16 mouse cellular contexts compared by ENCODE assay signal in genomic region chr8:126557403-126557802, GRCm38 (mm10). TPM values are rescaled to one million over a fixed set of nuclear protein-coding genes. Genes with fewer than 3 reads are reported as not detected.
DNase-seq lines count a peak whose midpoint lies in the region; ATAC-seq and TF ChIP-seq lines count a peak whose summit lies in the region.
"Had no signal": no experiment of that assay in that cellular context is flagged by ENCODE, and none has a peak within 500 bp of the region (broad histone marks: within the 10 kb centered on the region; RNA-seq: fewer than 3 reads in every experiment).

No protein-coding gene starts in this region.

- no peak overlapping the region for H3K9ac ChIP-seq in lung, postnatal 0 days (replicated peaks; ENCODE audit: low read depth)
- no peak overlapping the region for H3K9ac ChIP-seq in stomach, postnatal 0 days (ENCODE audit: low read length)
- H3K9ac ChIP-seq: embryonic facial prominence, embryonic 12.5 days; hindbrain, embryonic 15.5 days; midbrain, embryonic 15.5 days had no signal

- H3K36me3 ChIP-seq in lung, postnatal 0 days (ENCODE audit: insufficient read depth, low read length): no peaks in the 10 kb centered on the region
- H3K36me3 ChIP-seq in stomach, postnatal 0 days (ENCODE audit: control insufficient read depth, insufficient read depth, low read length): no peaks in the 10 kb centered on the region
- H3K36me3 ChIP-seq: embryonic facial prominence, embryonic 12.5 days; hindbrain, embryonic 15.5 days; midbrain, embryonic 15.5 days had no signal

- DNase-seq in lung, postnatal 0 days (ENCODE audit: low spot score): peak; percentile 21
- no peak for DNase-seq in lung, postnatal 4 days
- peak; percentile 78 for DNase-seq in ZHBTc4 (ENCODE audit: low read depth, low spot score)
- peak; percentile 70 for DNase-seq in stomach, postnatal 0 days (ENCODE audit: low spot score)
- DNase-seq in cerebellum, adult 9-10 months: no peak
- DNase-seq in layer of hippocampus, adult 9-10 months (ENCODE audit: low spot score): no peak
- DNase-seq: adrenal gland, adult 8-10 months; lung, adult 2 months; thymus, postnatal 14 days had no signal

- H3K9me3 ChIP-seq in lung, postnatal 0 days (ENCODE audit: low read length): no peaks in the 10 kb centered on the region
- no peaks in the 10 kb centered on the region for H3K9me3 ChIP-seq in stomach, postnatal 0 days (ENCODE audit: control insufficient read depth, low read length)
- H3K9me3 ChIP-seq: embryonic facial prominence, embryonic 12.5 days; hindbrain, embryonic 15.5 days; midbrain, embryonic 15.5 days had no signal

- no peak for TF ChIP-seq CTCF in lung, postnatal 0 days (IDR thresholded peaks at IDR 0.05)
- no peak for TF ChIP-seq CTCF in stomach, postnatal 0 days (IDR thresholded peaks at IDR 0.05; ENCODE audit: low read depth)

- no peaks in the 10 kb centered on the region for H3K27me3 ChIP-seq in lung, postnatal 0 days (replicated peaks; ENCODE audit: insufficient read depth, low read length)
- no peaks in the 10 kb centered on the region for H3K27me3 ChIP-seq in stomach, postnatal 0 days (ENCODE audit: control insufficient read depth, insufficient read depth, low read length)
- H3K27me3 ChIP-seq: embryonic facial prominence, embryonic 12.5 days; hindbrain, embryonic 15.5 days; midbrain, embryonic 15.5 days had no signal

- WGBS in lung, postnatal 0 days: 47% methylated on average over 9 of the region's 9 CpGs
- WGBS in stomach, postnatal 0 days: 40% methylated on average over 9 of the region's 9 CpGs

- H3K27ac ChIP-seq in lung, postnatal 0 days (ENCODE audit: low read length): no peak overlapping the region
- H3K27ac ChIP-seq in stomach, postnatal 0 days (replicated peaks): peak overlapping the region; percentile 35; the same call in 1 of the 2 replicates
- H3K27ac ChIP-seq: embryonic facial prominence, embryonic 12.5 days; hindbrain, embryonic 15.5 days; kidney, postnatal 0 days; left cerebral cortex, adult 2 months; midbrain, embryonic 15.5 days had no signal

- H3K4me1 ChIP-seq in lung, postnatal 0 days (ENCODE audit: insufficient read depth, low read depth, low read length): no peaks in the 10 kb centered on the region
- H3K4me1 ChIP-seq in stomach, postnatal 0 days (replicated peaks; ENCODE audit: control insufficient read depth, insufficient read depth): no peaks in the 10 kb centered on the region
- H3K4me1 ChIP-seq: hindbrain, embryonic 15.5 days; midbrain, embryonic 15.5 days had no signal

- no peak overlapping the region for H3K4me3 ChIP-seq in lung, postnatal 0 days (ENCODE audit: low read depth, low read length)
- H3K4me3 ChIP-seq in stomach, postnatal 0 days (ENCODE audit: low read depth, low read length): no peak overlapping the region
- H3K4me3 ChIP-seq: embryonic facial prominence, embryonic 12.5 days; hindbrain, embryonic 15.5 days; left cerebral cortex, adult 2 months; midbrain, embryonic 15.5 days had no signal

- no peak for TF ChIP-seq EP300 in lung, postnatal 0 days (IDR thresholded peaks at IDR 0.05)
- no peak for TF ChIP-seq EP300 in stomach, postnatal 0 days (optimal IDR thresholded peaks at IDR 0.05)

- ATAC-seq in lung, postnatal 0 days: no peak
- ATAC-seq in granulocyte monocyte progenitor cell, adult 5-6 weeks (replicated peaks; ENCODE audit: poor library complexity, severe bottlenecking): peak; percentile 17; the same call in 1 of the 2 replicates
- ATAC-seq in stomach, postnatal 0 days (ENCODE audit: low FRiP score, low TSS enrichment): peak; percentile 37
- ATAC-seq: forebrain, embryonic 16.5 days; midbrain, embryonic 15.5 days had no signal

- H3K4me2 ChIP-seq in lung, postnatal 0 days (replicated peaks; ENCODE audit: low read depth, low read length): no peak overlapping the region
- H3K4me2 ChIP-seq in stomach, postnatal 0 days (replicated peaks; ENCODE audit: low read depth): no peak overlapping the region
- H3K4me2 ChIP-seq: embryonic facial prominence, embryonic 12.5 days; hindbrain, embryonic 15.5 days; midbrain, embryonic 15.5 days had no signal

RNA-seq across cellular contexts. Expression of gene Irf2bp2, which starts 36.4 kb away (rescaled TPM):
- 19.5 and 24.1 TPM in 2 replicates for polyA plus RNA-seq in lung, postnatal 0 days (2015; fragmentation: Nextera tagmentation; extraction: Ambion mirVana)
- total RNA-seq in granulocyte monocyte progenitor cell, adult 5-6 weeks (2014; fragmentation: Nextera tagmentation): 112 and 113 TPM in 2 replicates
- 97.9 and 112 TPM in 2 replicates for total RNA-seq in granulocyte monocyte progenitor cell, adult 5-6 weeks (2017)
- polyA plus RNA-seq in stomach, postnatal 0 days (2015; fragmentation: Nextera tagmentation; extraction: Ambion mirVana): 10.1 and 10.2 TPM in 2 replicates

Comparison
In these comparisons a context has a peak if more than half of its experiments do, and no peak if none do; other contexts are left out.
1. DNase-seq: peak in lung, postnatal 0 days (single experiment), ZHBTc4 (single experiment) and stomach, postnatal 0 days (single experiment); none in lung, postnatal 4 days (0 of 2), cerebellum, adult 9-10 months (single experiment) and layer of hippocampus, adult 9-10 months (single experiment).